Mouse (Mus musculus): ENCODE results near the gene Erp29. TPM values are rescaled to one million over a fixed set of nuclear protein-coding genes. Genes with fewer than 3 reads are reported as not detected.

The Erp29 gene
- total and polyA plus RNA-seq, 3 experiments, result 29.4 to 73.3 (median 67.6) TPM

DNA sequence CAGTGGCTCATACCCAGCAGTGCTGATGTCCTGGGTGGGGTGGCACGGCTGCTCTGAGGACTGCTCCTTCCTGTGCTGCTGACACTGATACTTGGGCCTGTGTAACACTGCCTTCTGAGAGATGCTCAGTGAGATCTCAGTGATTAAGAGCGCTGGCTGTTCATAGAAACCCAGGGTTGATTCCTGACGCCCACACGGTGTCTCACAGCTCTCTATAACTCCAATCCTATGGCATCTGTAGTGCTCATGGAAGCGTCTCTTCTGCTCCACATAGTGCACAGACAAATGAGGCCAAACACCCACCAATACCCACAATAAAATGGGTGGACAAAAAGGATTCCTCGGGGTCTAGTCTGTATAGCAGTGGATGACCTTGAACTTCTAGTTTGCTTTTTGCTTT lies 29.5 kb downstream of the Erp29 start:
- no peaks in the 10 kb centered on the region; the same call in 1 of the 2 replicates for H3K79me2 ChIP-seq (replicated peaks; ENCODE audit: control insufficient read depth, insufficient read depth, low read length)
- intact Hi-C loops (cut with DNase I), result no loop called here
- 91% methylated on average over 6 of the region's 6 CpGs for WGBS
- H3K36me3 ChIP-seq (ENCODE audit: control insufficient read depth, insufficient read depth, low read length), result no peaks in the 10 kb centered on the region; the same call in 1 of the 2 replicates
- TF ChIP-seq CTCF (IDR thresholded peaks at IDR 0.05) (no peak), EP300 (IDR thresholded peaks at IDR 0.05; ENCODE audit: insufficient read depth, low read depth, low read length) (no peak), POLR2A (IDR thresholded peaks at IDR 0.05; ENCODE audit: insufficient read depth, low read depth, low read length) (no peak)
- no peak overlapping the region for H3K9ac ChIP-seq (ENCODE audit: low read depth, low read length)
- H3K27ac ChIP-seq, result no peak overlapping the region
- no peaks in the 10 kb centered on the region for H3K27me3 ChIP-seq (ENCODE audit: control insufficient read depth, insufficient read depth, low read length)
- H3K4me3 ChIP-seq, result no peak overlapping the region
- no peaks in the 10 kb centered on the region for H3K4me1 ChIP-seq (ENCODE audit: control insufficient read depth, insufficient read depth, low read length)
- DNase-seq, result no peak

GRCm38 (mm10) chr5:121420721-121421120 lies 31.6 kb downstream of the Erp29 start:
- intact Hi-C loops (cut with DNase I), result no loop called here
- Histone ChIP-seq H3K79me2 (replicated peaks; ENCODE audit: control insufficient read depth, insufficient read depth, low read length) (no peaks in the 10 kb centered on the region; the same call in 1 of the 2 replicates), H3K4me3 (no peak overlapping the region), H3K36me3 (ENCODE audit: control insufficient read depth, insufficient read depth, low read length) (no peaks in the 10 kb centered on the region; the same call in 1 of the 2 replicates), H3K4me1 (ENCODE audit: control insufficient read depth, insufficient read depth, low read length) (no peaks in the 10 kb centered on the region), H3K27me3 (ENCODE audit: control insufficient read depth, insufficient read depth, low read length) (no peaks in the 10 kb centered on the region), H3K27ac (no peak overlapping the region), H3K9ac (ENCODE audit: low read depth, low read length) (no peak overlapping the region)
- no peak for DNase-seq
- TF ChIP-seq CTCF (IDR thresholded peaks at IDR 0.05) (no peak), POLR2A (IDR thresholded peaks at IDR 0.05; ENCODE audit: insufficient read depth, low read depth, low read length) (no peak), EP300 (IDR thresholded peaks at IDR 0.05; ENCODE audit: insufficient read depth, low read depth, low read length) (no peak)
- 92% methylated on average over 9 of the region's 9 CpGs for WGBS

- H3K9ac ChIP-seq (ENCODE audit: low read depth, low read length), result no peak overlapping the region
- no peaks in the 10 kb centered on the region for H3K36me3 ChIP-seq (ENCODE audit: control insufficient read depth, insufficient read depth, low read length)
- H3K4me3 ChIP-seq, result no peak overlapping the region
- H3K27me3 ChIP-seq (ENCODE audit: control insufficient read depth, insufficient read depth, low read length), result no peaks in the 10 kb centered on the region
- no peak overlapping the region for H3K27ac ChIP-seq
- TF ChIP-seq POLR2A (IDR thresholded peaks at IDR 0.05; ENCODE audit: insufficient read depth, low read depth, low read length) (no peak), EP300 (IDR thresholded peaks at IDR 0.05; ENCODE audit: insufficient read depth, low read depth, low read length) (no peak), CTCF (IDR thresholded peaks at IDR 0.05) (no peak)
- DNase-seq, result no peak
- WGBS, result 88% methylated on average over 4 of the region's 4 CpGs
- intact Hi-C loops (cut with DNase I), result no loop called here
- peaks cover 2% of the 10 kb centered on the region; the same call in 1 of the 2 replicates for H3K4me1 ChIP-seq (ENCODE audit: control insufficient read depth, insufficient read depth, low read length)
- H3K79me2 ChIP-seq (replicated peaks; ENCODE audit: control insufficient read depth, insufficient read depth, low read length), result peaks cover 3% of the 10 kb centered on the region; the same call in 1 of the 2 replicates
Measured at GRCm38 (mm10) chr5:121410975-121411374, 41.3 kb downstream of the Erp29 start.

DNA sequence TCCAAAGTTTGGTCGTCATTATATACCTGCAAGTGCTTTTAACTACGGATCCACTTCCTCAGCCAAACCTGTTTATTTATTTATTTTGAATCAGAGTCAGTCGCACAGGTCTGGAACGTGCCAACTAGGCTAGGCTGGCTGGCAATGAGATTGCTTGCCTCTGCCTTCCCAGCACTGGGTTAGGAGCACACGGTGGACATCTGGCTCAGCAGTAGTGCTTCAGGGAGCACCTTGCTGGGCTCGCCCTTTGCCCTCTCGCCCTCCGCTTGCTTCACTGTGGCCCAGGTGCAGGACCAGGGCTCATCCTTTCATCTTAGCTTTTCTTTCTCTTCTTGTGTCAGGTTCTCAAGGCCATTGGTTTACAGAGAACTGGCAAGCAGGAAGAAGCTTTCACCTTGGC lies 44.5 kb downstream of the Erp29 start:
- Histone ChIP-seq H3K9ac (ENCODE audit: low read depth, low read length) (no peak overlapping the region), H3K27me3 (ENCODE audit: control insufficient read depth, insufficient read depth, low read length) (no peaks in the 10 kb centered on the region), H3K4me1 (ENCODE audit: control insufficient read depth, insufficient read depth, low read length) (peaks cover 2% of the 10 kb centered on the region; the same call in 1 of the 2 replicates), H3K79me2 (replicated peaks; ENCODE audit: control insufficient read depth, insufficient read depth, low read length) (peaks cover 4% of the 10 kb centered on the region; the same call in 1 of the 2 replicates), H3K36me3 (ENCODE audit: control insufficient read depth, insufficient read depth, low read length) (no peaks in the 10 kb centered on the region), H3K27ac (peak overlapping the region; percentile 23; the same call in 1 of the 2 replicates), H3K4me3 (no peak overlapping the region)
- no peak for DNase-seq
- 69% methylated on average over 8 of the region's 8 CpGs for WGBS
- no peak for TF ChIP-seq POLR2A (IDR thresholded peaks at IDR 0.05; ENCODE audit: insufficient read depth, low read depth, low read length)
- TF ChIP-seq EP300 (IDR thresholded peaks at IDR 0.05; ENCODE audit: insufficient read depth, low read depth, low read length), result no peak
- TF ChIP-seq CTCF (IDR thresholded peaks at IDR 0.05), result no peak
- intact Hi-C loops (cut with DNase I), result no loop called here

GRCm38 (mm10) chr5:121400849-121401248 lies 51.5 kb downstream of the Erp29 start:
- intact Hi-C loops (cut with DNase I), result no loop called here
- H3K4me1 ChIP-seq (ENCODE audit: control insufficient read depth, insufficient read depth, low read length), result peaks cover 9% of the 10 kb centered on the region
- peaks cover 10% of the 10 kb centered on the region for H3K79me2 ChIP-seq (replicated peaks; ENCODE audit: control insufficient read depth, insufficient read depth, low read length)
- no peak overlapping the region for H3K9ac ChIP-seq (ENCODE audit: low read depth, low read length)
- no peaks in the 10 kb centered on the region for H3K27me3 ChIP-seq (ENCODE audit: control insufficient read depth, insufficient read depth, low read length)
- H3K4me3 ChIP-seq, result no peak overlapping the region
- no peak for DNase-seq
- H3K36me3 ChIP-seq (ENCODE audit: control insufficient read depth, insufficient read depth, low read length), result no peaks in the 10 kb centered on the region; the same call in 1 of the 2 replicates
- TF ChIP-seq POLR2A (IDR thresholded peaks at IDR 0.05; ENCODE audit: insufficient read depth, low read depth, low read length) (no peak), CTCF (IDR thresholded peaks at IDR 0.05) (no peak), EP300 (IDR thresholded peaks at IDR 0.05; ENCODE audit: insufficient read depth, low read depth, low read length) (no peak)
- no peak overlapping the region for H3K27ac ChIP-seq
- WGBS, result 59% methylated on average over 5 of the region's 5 CpGs

DNA sequence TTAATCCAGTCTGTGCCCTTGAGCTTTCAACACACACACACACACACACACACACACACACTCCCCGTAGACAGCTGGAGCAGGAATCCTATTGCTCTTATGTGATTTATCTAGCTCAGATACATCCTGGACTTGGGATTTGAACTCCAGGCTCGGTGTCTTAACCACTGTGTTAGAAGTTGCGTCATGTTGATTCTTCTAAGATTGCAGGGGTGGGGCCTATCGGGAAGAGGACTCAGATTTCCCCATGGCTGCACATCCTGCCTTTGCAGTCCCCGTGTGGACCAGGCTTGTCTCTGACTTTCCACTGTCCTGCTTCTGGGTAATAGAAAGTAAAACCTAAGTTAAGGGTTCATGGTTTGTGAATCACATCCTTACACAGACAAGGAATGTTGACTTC lies 52.2 kb downstream of the Erp29 start:
- Histone ChIP-seq H3K27me3 (ENCODE audit: control insufficient read depth, insufficient read depth, low read length) (no peaks in the 10 kb centered on the region), H3K79me2 (replicated peaks; ENCODE audit: control insufficient read depth, insufficient read depth, low read length) (peaks cover 9% of the 10 kb centered on the region), H3K4me1 (ENCODE audit: control insufficient read depth, insufficient read depth, low read length) (peaks cover 9% of the 10 kb centered on the region), H3K27ac (no peak overlapping the region), H3K36me3 (ENCODE audit: control insufficient read depth, insufficient read depth, low read length) (no peaks in the 10 kb centered on the region; the same call in 1 of the 2 replicates), H3K9ac (ENCODE audit: low read depth, low read length) (no peak overlapping the region), H3K4me3 (no peak overlapping the region)
- 37% methylated on average over 5 of the region's 5 CpGs for WGBS
- TF ChIP-seq CTCF (IDR thresholded peaks at IDR 0.05), result no peak
- TF ChIP-seq EP300 (IDR thresholded peaks at IDR 0.05; ENCODE audit: insufficient read depth, low read depth, low read length), result no peak
- TF ChIP-seq POLR2A (IDR thresholded peaks at IDR 0.05; ENCODE audit: insufficient read depth, low read depth, low read length), result no peak
- intact Hi-C loops (cut with DNase I), result no loop called here
- no peak for DNase-seq
